Mouse (Mus musculus): ENCODE results near the gene Utp4. TPM values are rescaled to one million over a fixed set of nuclear protein-coding genes. Genes with fewer than 3 reads are reported as not detected.

Utp4 gene
- polyA plus RNA-seq, 1 experiment from 2014 or later, result 93.0 TPM

- Histone ChIP-seq H3K36me3 (replicated peaks; ENCODE audit: control insufficient read depth, insufficient read depth, low read depth, low read length) (no peaks in the 10 kb centered on the region), H3K27me3 (ENCODE audit: control insufficient read depth, insufficient read depth, low read length) (no peaks in the 10 kb centered on the region), H3K9ac (replicated peaks; ENCODE audit: low read length) (peak within 1 kb of the TSS; percentile 93), H3K4me2 (ENCODE audit: low read depth, low read length) (peak within 1 kb of the TSS; percentile 72), H3K9me3 (replicated peaks; ENCODE audit: control insufficient read depth, low read length) (no peaks in the 10 kb centered on the region), H3K27ac (replicated peaks; ENCODE audit: low read depth, low read length) (peak within 1 kb of the TSS; percentile 86), H3K4me1 (ENCODE audit: control insufficient read depth, insufficient read depth, low read length) (peaks cover 5% of the 10 kb centered on the region), H3K4me3 (ENCODE audit: low read depth, low read length) (peak within 1 kb of the TSS; percentile 87)
- peak; percentile 80 for ATAC-seq (replicated peaks; ENCODE audit: insufficient number of reproducible peaks, low FRiP score, low TSS enrichment, low read depth)
- peak; percentile 99 for DNase-seq (ENCODE audit: low spot score)
- under 1% methylated on average over 37 of the region's 41 CpGs for WGBS
These were observed 42.0 kb downstream of the Utp4 start, which contains the start of gene Sntb2 for GRCm38 (mm10) chr8:106935324-106935869. TSS of gene Sntb2 (plus strand) at chr8:106935750.

DNA sequence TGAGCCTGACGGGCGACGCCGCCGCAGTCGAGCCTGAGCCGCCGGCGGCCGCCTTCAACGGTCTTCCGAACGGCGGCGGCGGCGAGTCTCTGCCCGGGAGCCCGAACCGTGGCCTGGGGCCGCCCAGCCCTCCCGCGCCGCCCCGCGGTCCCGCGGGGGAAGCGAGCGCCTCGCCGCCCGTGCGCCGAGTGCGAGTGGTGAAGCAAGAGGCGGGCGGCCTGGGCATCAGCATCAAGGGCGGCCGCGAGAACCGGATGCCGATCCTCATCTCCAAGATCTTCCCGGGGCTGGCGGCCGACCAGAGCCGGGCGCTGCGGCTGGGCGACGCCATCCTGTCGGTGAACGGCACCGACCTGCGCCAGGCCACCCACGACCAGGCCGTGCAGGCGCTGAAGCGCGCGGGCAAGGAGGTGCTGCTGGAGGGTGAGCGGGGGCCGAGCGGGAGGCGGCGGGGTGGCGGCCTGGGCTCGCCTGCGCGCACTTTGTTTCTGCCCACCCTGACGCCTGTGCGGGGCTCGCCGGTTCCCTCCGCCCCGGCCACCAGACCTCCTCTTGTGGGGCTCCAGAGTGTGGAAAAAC lies 42.6 kb downstream of the Utp4 start:
- H3K27ac ChIP-seq (replicated peaks; ENCODE audit: low read depth, low read length), result peak overlapping the region; percentile 86

DNA sequence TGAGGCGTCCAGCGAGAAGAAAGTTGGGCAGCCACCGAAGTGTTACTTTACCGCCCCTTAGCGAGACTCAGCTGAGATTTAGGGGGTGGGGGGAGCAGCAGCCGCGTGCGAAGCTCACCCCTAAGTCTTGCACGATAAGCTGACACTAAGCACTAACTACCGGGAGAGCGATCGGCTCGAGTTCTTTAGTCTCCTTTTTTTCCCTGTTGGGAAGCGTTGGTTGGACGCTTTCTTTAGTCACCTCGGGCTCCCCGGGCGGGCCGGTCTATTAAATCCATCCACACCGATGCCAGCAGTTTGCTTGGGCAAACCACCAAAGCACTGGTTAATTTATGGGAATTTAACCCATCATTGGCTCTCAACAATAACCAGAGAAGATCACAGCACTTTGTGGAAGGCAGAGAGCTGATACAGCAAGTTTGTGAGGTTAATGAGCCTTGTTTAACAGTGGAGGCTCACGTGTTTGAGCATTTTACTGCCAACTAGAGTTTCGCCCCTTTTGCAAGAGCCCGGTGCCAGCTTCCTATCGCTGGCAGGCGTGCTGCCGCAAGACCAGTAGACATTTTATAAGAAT lies 43.1 kb downstream of the Utp4 start:
- H3K4me1 ChIP-seq (ENCODE audit: control insufficient read depth, insufficient read depth, low read length), result peaks cover 5% of the 10 kb centered on the region
- DNase-seq (ENCODE audit: low spot score) (peak; percentile 52), ATAC-seq (replicated peaks; ENCODE audit: insufficient number of reproducible peaks, low FRiP score, low TSS enrichment, low read depth) (no peak)
- H3K4me2 ChIP-seq (ENCODE audit: low read depth, low read length), result peak overlapping the region; percentile 72
- peak overlapping the region; percentile 93 for H3K9ac ChIP-seq (replicated peaks; ENCODE audit: low read length)
- peak overlapping the region; percentile 86; the same call in 1 of the 2 replicates for H3K27ac ChIP-seq (replicated peaks; ENCODE audit: low read depth, low read length)
- H3K4me3 ChIP-seq (ENCODE audit: low read depth, low read length), result peak overlapping the region; percentile 87
- WGBS, result 3% methylated on average over 26 of the region's 26 CpGs
- no peaks in the 10 kb centered on the region for H3K36me3 ChIP-seq (replicated peaks; ENCODE audit: control insufficient read depth, insufficient read depth, low read depth, low read length)
- no peaks in the 10 kb centered on the region for H3K9me3 ChIP-seq (replicated peaks; ENCODE audit: control insufficient read depth, low read length)
- no peaks in the 10 kb centered on the region for H3K27me3 ChIP-seq (ENCODE audit: control insufficient read depth, insufficient read depth, low read length)

More for the DNA sequence above, 42.6 kb downstream of the Utp4 start:
- H3K4me1 ChIP-seq (ENCODE audit: control insufficient read depth, insufficient read depth, low read length), result peaks cover 5% of the 10 kb centered on the region
- DNase-seq (ENCODE audit: low spot score) (peak; percentile 60), ATAC-seq (replicated peaks; ENCODE audit: insufficient number of reproducible peaks, low FRiP score, low TSS enrichment, low read depth) (peak; percentile 75)
- peak overlapping the region; percentile 93 for H3K9ac ChIP-seq (replicated peaks; ENCODE audit: low read length)
- no peaks in the 10 kb centered on the region for H3K27me3 ChIP-seq (ENCODE audit: control insufficient read depth, insufficient read depth, low read length)
- H3K4me3 ChIP-seq (ENCODE audit: low read depth, low read length), result peak overlapping the region; percentile 87
- WGBS, result under 1% methylated on average over 67 of the region's 76 CpGs
- peak overlapping the region; percentile 72 for H3K4me2 ChIP-seq (ENCODE audit: low read depth, low read length)
- no peaks in the 10 kb centered on the region for H3K9me3 ChIP-seq (replicated peaks; ENCODE audit: control insufficient read depth, low read length)
- H3K36me3 ChIP-seq (replicated peaks; ENCODE audit: control insufficient read depth, insufficient read depth, low read depth, low read length), result no peaks in the 10 kb centered on the region

- Histone ChIP-seq H3K4me2 (ENCODE audit: low read depth, low read length) (peak overlapping the region; percentile 72), H3K4me3 (ENCODE audit: low read depth, low read length) (peak overlapping the region; percentile 87), H3K9me3 (replicated peaks; ENCODE audit: control insufficient read depth, low read length) (no peaks in the 10 kb centered on the region), H3K9ac (replicated peaks; ENCODE audit: low read length) (peak overlapping the region; percentile 93), H3K27ac (replicated peaks; ENCODE audit: low read depth, low read length) (no peak overlapping the region), H3K27me3 (ENCODE audit: control insufficient read depth, insufficient read depth, low read length) (no peaks in the 10 kb centered on the region), H3K4me1 (ENCODE audit: control insufficient read depth, insufficient read depth, low read length) (peaks cover 5% of the 10 kb centered on the region), H3K36me3 (replicated peaks; ENCODE audit: control insufficient read depth, insufficient read depth, low read depth, low read length) (no peaks in the 10 kb centered on the region)
- DNase-seq (ENCODE audit: low spot score), result no peak
- ATAC-seq (replicated peaks; ENCODE audit: insufficient number of reproducible peaks, low FRiP score, low TSS enrichment, low read depth), result no peak
- 43% methylated on average over 14 of the region's 14 CpGs for WGBS
These were observed 43.8 kb downstream of the Utp4 start for GRCm38 (mm10) chr8:106937081-106937800.

DNA sequence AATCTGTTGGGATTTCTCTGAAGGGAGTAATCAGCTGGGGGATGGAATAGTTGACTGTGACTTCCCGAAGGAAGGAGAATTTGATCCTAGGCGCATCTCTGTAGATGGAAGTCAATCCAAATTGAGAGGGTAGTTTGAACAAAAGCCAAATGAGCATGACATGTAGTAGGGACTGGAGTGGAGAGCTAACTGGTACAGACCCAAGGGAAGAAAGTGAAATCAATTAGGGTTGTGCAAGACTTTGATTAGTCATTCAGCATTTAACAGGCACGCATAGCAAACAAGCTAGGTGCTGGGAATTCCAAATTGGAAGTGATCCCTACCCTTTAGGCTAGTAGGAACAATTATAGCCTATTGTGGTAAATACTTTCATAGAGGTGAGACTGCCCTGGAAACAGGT lies 48.4 kb downstream of the Utp4 start:
- 89% methylated on average over 3 of the region's 3 CpGs for WGBS
- no peaks in the 10 kb centered on the region for H3K36me3 ChIP-seq (replicated peaks; ENCODE audit: control insufficient read depth, insufficient read depth, low read depth, low read length)
- no peak overlapping the region for H3K27ac ChIP-seq (replicated peaks; ENCODE audit: low read depth, low read length)
- H3K4me3 ChIP-seq (ENCODE audit: low read depth, low read length), result no peak overlapping the region
- H3K27me3 ChIP-seq (ENCODE audit: control insufficient read depth, insufficient read depth, low read length), result no peaks in the 10 kb centered on the region
- ATAC-seq (replicated peaks; ENCODE audit: insufficient number of reproducible peaks, low FRiP score, low TSS enrichment, low read depth), result no peak
- no peak for DNase-seq (ENCODE audit: low spot score)
- no peaks in the 10 kb centered on the region for H3K9me3 ChIP-seq (replicated peaks; ENCODE audit: control insufficient read depth, low read length)
- H3K4me1 ChIP-seq (ENCODE audit: control insufficient read depth, insufficient read depth, low read length), result peaks cover 5% of the 10 kb centered on the region
- no peak overlapping the region for H3K4me2 ChIP-seq (ENCODE audit: low read depth, low read length)
- no peak overlapping the region for H3K9ac ChIP-seq (replicated peaks; ENCODE audit: low read length)

DNA sequence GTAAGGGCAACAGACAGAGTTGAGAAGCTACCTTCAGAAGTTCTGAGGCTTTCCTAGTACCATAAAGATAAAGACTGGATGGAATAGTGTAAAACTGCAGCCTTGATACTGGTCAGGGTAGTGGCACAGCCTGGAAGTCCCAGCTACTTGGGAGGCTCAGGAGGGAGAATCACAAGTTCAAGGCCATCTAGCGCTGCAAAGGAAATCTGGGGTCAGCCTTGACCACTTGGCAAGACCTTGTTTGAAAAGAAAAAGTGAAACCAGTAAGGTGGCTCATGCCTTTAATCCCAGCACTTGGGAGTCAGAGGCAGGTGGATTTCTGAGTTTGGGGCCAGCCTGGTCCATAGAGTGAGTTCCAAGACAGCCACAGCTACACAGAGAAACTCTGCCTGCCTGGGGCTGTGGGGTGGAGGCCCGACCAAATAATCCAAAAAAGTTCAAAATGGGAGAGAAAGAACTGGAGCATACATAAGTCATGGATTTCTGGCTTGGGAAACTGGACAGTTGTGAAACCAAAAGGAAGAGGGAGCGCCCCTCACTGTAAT lies 50.5 kb downstream of the Utp4 start:
- DNase-seq (ENCODE audit: low spot score) (no peak), ATAC-seq (replicated peaks; ENCODE audit: insufficient number of reproducible peaks, low FRiP score, low TSS enrichment, low read depth) (no peak)

DNA sequence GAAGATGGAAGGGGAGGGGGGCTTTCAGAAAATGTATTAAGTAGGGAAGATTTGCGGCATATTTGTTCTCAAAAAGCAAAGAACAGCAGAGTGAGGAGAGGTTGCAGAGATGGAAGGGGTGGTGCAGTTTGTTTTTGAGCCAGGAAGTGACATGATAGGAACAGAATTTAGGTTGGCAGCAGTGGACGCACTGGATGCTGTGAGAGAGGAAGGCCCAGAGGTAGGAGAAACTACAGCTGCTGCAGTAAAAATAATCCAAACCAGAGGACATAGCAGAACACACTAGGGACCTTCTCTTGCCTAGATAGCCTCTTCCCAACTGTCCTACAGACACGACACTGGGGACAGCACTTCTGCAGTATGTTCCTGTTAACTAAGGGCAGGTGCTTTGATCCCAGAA lies 51.3 kb downstream of the Utp4 start:
- Histone ChIP-seq H3K9ac (replicated peaks; ENCODE audit: low read length) (no peak overlapping the region), H3K9me3 (replicated peaks; ENCODE audit: control insufficient read depth, low read length) (no peaks in the 10 kb centered on the region), H3K36me3 (replicated peaks; ENCODE audit: control insufficient read depth, insufficient read depth, low read depth, low read length) (no peaks in the 10 kb centered on the region), H3K4me3 (ENCODE audit: low read depth, low read length) (no peak overlapping the region), H3K4me1 (ENCODE audit: control insufficient read depth, insufficient read depth, low read length) (no peaks in the 10 kb centered on the region), H3K27me3 (ENCODE audit: control insufficient read depth, insufficient read depth, low read length) (no peaks in the 10 kb centered on the region), H3K4me2 (ENCODE audit: low read depth, low read length) (no peak overlapping the region), H3K27ac (replicated peaks; ENCODE audit: low read depth, low read length) (no peak overlapping the region)
- WGBS, result 70% methylated on average over 3 of the region's 3 CpGs
- ATAC-seq (replicated peaks; ENCODE audit: insufficient number of reproducible peaks, low FRiP score, low TSS enrichment, low read depth) (no peak), DNase-seq (ENCODE audit: low spot score) (no peak)

More for the DNA sequence above, 50.5 kb downstream of the Utp4 start:
- Histone ChIP-seq H3K27me3 (ENCODE audit: control insufficient read depth, insufficient read depth, low read length) (no peaks in the 10 kb centered on the region), H3K27ac (replicated peaks; ENCODE audit: low read depth, low read length) (no peak overlapping the region), H3K9me3 (replicated peaks; ENCODE audit: control insufficient read depth, low read length) (no peaks in the 10 kb centered on the region), H3K4me3 (ENCODE audit: low read depth, low read length) (no peak overlapping the region), H3K36me3 (replicated peaks; ENCODE audit: control insufficient read depth, insufficient read depth, low read depth, low read length) (no peaks in the 10 kb centered on the region), H3K9ac (replicated peaks; ENCODE audit: low read length) (no peak overlapping the region), H3K4me2 (ENCODE audit: low read depth, low read length) (no peak overlapping the region), H3K4me1 (ENCODE audit: control insufficient read depth, insufficient read depth, low read length) (no peaks in the 10 kb centered on the region)
- 87% methylated on average over 3 of the region's 3 CpGs for WGBS
